ENCODE assay signal across 8 mouse cellular contexts in genomic region chr14:52315283-52315780, GRCm38 (mm10). TPM values are rescaled to one million over a fixed set of nuclear protein-coding genes. Genes with fewer than 3 reads are reported as not detected.
DNase-seq lines count a peak whose midpoint lies in the region; ATAC-seq and TF ChIP-seq lines count a peak whose summit lies in the region.

No protein-coding gene starts in this region.

- peak overlapping the region; percentile 55 for H3K9ac ChIP-seq in liver, embryonic 12.5 days

- no peaks in the 10 kb centered on the region for H3K36me3 ChIP-seq in thymus, adult 2 months (ENCODE audit: control insufficient read depth, insufficient read depth, low read length)
- H3K36me3 ChIP-seq in liver, embryonic 12.5 days, result peaks cover 29% of the 10 kb centered on the region

- intact Hi-C loops in gastrocnemius, adult 2 months (cut with DNase I), result no loop called here

- H3K27me3 ChIP-seq in thymus, adult 2 months (ENCODE audit: control insufficient read depth, insufficient read depth, low read length), result no peaks in the 10 kb centered on the region
- peaks cover 62% of the 10 kb centered on the region for H3K27me3 ChIP-seq in liver, embryonic 12.5 days (replicated peaks)

- DNase-seq in gastrocnemius, adult 2 months, result no peak
- no peak for DNase-seq in gastrocnemius, postnatal 25 days
- no peak for DNase-seq in thymus, adult 2 months
- no peak for DNase-seq in thymus, postnatal 0 days (ENCODE audit: low spot score)
- DNase-seq in right cerebral cortex, postnatal 10 days (ENCODE audit: low spot score in 2 of 2), result no peak

- H3K4me3 ChIP-seq in gastrocnemius, adult 2 months, result peak overlapping the region; percentile 87
- peak overlapping the region; percentile 99 for H3K4me3 ChIP-seq in thymus, adult 2 months (ENCODE audit: control insufficient read depth, insufficient read depth, low read length)
- H3K4me3 ChIP-seq in liver, embryonic 12.5 days, result peak overlapping the region; percentile 61

- H3K4me1 ChIP-seq in thymus, adult 2 months (replicated peaks; ENCODE audit: control insufficient read depth, insufficient read depth, low read length), result peaks cover 20% of the 10 kb centered on the region
- H3K4me1 ChIP-seq in liver, embryonic 12.5 days, result peaks cover 20% of the 10 kb centered on the region

- peak overlapping the region; percentile 80 for H3K27ac ChIP-seq in gastrocnemius, adult 2 months
- H3K27ac ChIP-seq in thymus, adult 2 months (ENCODE audit: control insufficient read depth, insufficient read depth, low read length), result no peak overlapping the region
- no peak overlapping the region for H3K27ac ChIP-seq in liver, embryonic 12.5 days

- WGBS in thymus, adult 2 months, result 48% methylated on average over 17 of the region's 17 CpGs
- 8% methylated on average over 17 of the region's 17 CpGs for WGBS in liver, embryonic 12.5 days (ENCODE audit: insufficient replicate concordance)

- TF ChIP-seq CTCF in gastrocnemius, adult 2 months (IDR thresholded peaks at IDR 0.05), result no peak
- no peak for TF ChIP-seq CTCF in thymus, adult 2 months (IDR thresholded peaks at IDR 0.05; ENCODE audit: borderline replicate concordance, control insufficient read depth, extremely low read depth, insufficient read depth, low read length, poor library complexity)

- peak; percentile 4; the same call in 1 of the 2 replicates for ATAC-seq in liver, embryonic 12.5 days
- ATAC-seq in inflammation-experienced regulatory T-cells, adult 6 months, result no peak
- ATAC-seq in granulocyte monocyte progenitor cell, adult 5-6 weeks (replicated peaks; ENCODE audit: poor library complexity, severe bottlenecking), result no peak

- H3K4me2 ChIP-seq in liver, embryonic 12.5 days, result peak overlapping the region; percentile 74

- H3K9me3 ChIP-seq in liver, embryonic 12.5 days (replicated peaks), result no peaks in the 10 kb centered on the region

- no peak; the same call in 1 of the 2 replicates for TF ChIP-seq POLR2A in thymus, adult 2 months (IDR thresholded peaks at IDR 0.05; ENCODE audit: control insufficient read depth, extremely low read depth, insufficient read depth, low read length, poor library complexity)

RNA-seq across cellular contexts. Expression of gene Mettl3, which starts 10.4 kb away (rescaled TPM):
- total RNA-seq in gastrocnemius, adult 2 months (2021), result 10 to 100 TPM; 17.2 to 19.5 TPM
- total RNA-seq in gastrocnemius, postnatal 25 days (2021), result 10 to 100 TPM; 13.7 to 14.0 TPM
- 51.4 and 54.2 TPM in 2 replicates for polyA plus RNA-seq in thymus, adult 2 months (2012; rRNA removed)
- 33.9 and 37.6 TPM in 2 replicates for polyA plus RNA-seq in thymus, postnatal 0 days (2015; fragmentation: Nextera tagmentation; extraction: Ambion mirVana)
- 26.8 and 28.6 TPM in 2 replicates for polyA plus RNA-seq in liver, embryonic 12.5 days (2016; fragmentation: Nextera tagmentation; extraction: Ambion mirVana)
- polyA plus RNA-seq in inflammation-experienced regulatory T-cells, adult 6 months (2017; shearing (Covaris generic)), result 10 to 100 TPM; 37.5 to 63.7 (median 40.4) TPM
- total RNA-seq in granulocyte monocyte progenitor cell, adult 5-6 weeks (2014; fragmentation: Nextera tagmentation), result 47.6 and 54.5 TPM in 2 replicates
- 33.6 and 33.7 TPM in 2 replicates for total RNA-seq in granulocyte monocyte progenitor cell, adult 5-6 weeks (2017)

RNA-seq across cellular contexts. Expression of gene Sall2, which starts 13.2 kb away (rescaled TPM):
- under 1 TPM; 0.61 to 0.78 TPM for total RNA-seq in gastrocnemius, adult 2 months (2021)
- total RNA-seq in gastrocnemius, postnatal 25 days (2021), result 1 to 10 TPM in 1 of 2 experiments, under 1 TPM in 1; 0.87 to 1.1 TPM
- polyA plus RNA-seq in thymus, adult 2 months (2012; rRNA removed), result 23.3 and 24.7 TPM in 2 replicates
- 6.2 and 7.3 TPM in 2 replicates for polyA plus RNA-seq in thymus, postnatal 0 days (2015; fragmentation: Nextera tagmentation; extraction: Ambion mirVana)
- 3.0 and 3.8 TPM in 2 replicates for polyA plus RNA-seq in liver, embryonic 12.5 days (2016; fragmentation: Nextera tagmentation; extraction: Ambion mirVana)
- polyA plus RNA-seq in inflammation-experienced regulatory T-cells, adult 6 months (2017; shearing (Covaris generic)), result 1 to 10 TPM; 1.5 to 4.4 (median 3.9) TPM
- total RNA-seq in granulocyte monocyte progenitor cell, adult 5-6 weeks (2014; fragmentation: Nextera tagmentation), result 0.45 TPM in 1 of 2 replicates, not detected in the other
- total RNA-seq in granulocyte monocyte progenitor cell, adult 5-6 weeks (2017), result 0.39 and 0.46 TPM in 2 replicates

RNA-seq across cellular contexts. Expression of gene Rab2b, which starts 36.0 kb away (rescaled TPM):
- 1 to 10 TPM; 1.9 to 3.5 TPM for total RNA-seq in gastrocnemius, adult 2 months (2021)
- 1 to 10 TPM; 2.3 to 3.5 TPM for total RNA-seq in gastrocnemius, postnatal 25 days (2021)
- 12.8 and 15.3 TPM in 2 replicates for polyA plus RNA-seq in thymus, adult 2 months (2012; rRNA removed)
- 10.9 and 13.2 TPM in 2 replicates for polyA plus RNA-seq in thymus, postnatal 0 days (2015; fragmentation: Nextera tagmentation; extraction: Ambion mirVana)
- polyA plus RNA-seq in liver, embryonic 12.5 days (2016; fragmentation: Nextera tagmentation; extraction: Ambion mirVana), result 4.6 TPM in 2 replicates
- 10 to 100 TPM; 17.2 to 25.9 (median 23.6) TPM for polyA plus RNA-seq in inflammation-experienced regulatory T-cells, adult 6 months (2017; shearing (Covaris generic))
- 10.5 and 21.9 TPM in 2 replicates for total RNA-seq in granulocyte monocyte progenitor cell, adult 5-6 weeks (2014; fragmentation: Nextera tagmentation)
- 4.1 and 8.7 TPM in 2 replicates for total RNA-seq in granulocyte monocyte progenitor cell, adult 5-6 weeks (2017)

RNA-seq across cellular contexts. Expression of gene Tox4, which starts 36.4 kb away (rescaled TPM):
- total RNA-seq in gastrocnemius, adult 2 months (2021), result 10 to 100 TPM; 48.0 to 56.2 TPM
- total RNA-seq in gastrocnemius, postnatal 25 days (2021), result 10 to 100 TPM; 35.8 to 41.6 TPM
- polyA plus RNA-seq in thymus, adult 2 months (2012; rRNA removed), result 73.5 and 96.7 TPM in 2 replicates
- 45.0 and 46.0 TPM in 2 replicates for polyA plus RNA-seq in thymus, postnatal 0 days (2015; fragmentation: Nextera tagmentation; extraction: Ambion mirVana)
- polyA plus RNA-seq in liver, embryonic 12.5 days (2016; fragmentation: Nextera tagmentation; extraction: Ambion mirVana), result 26.5 and 26.7 TPM in 2 replicates
- polyA plus RNA-seq in inflammation-experienced regulatory T-cells, adult 6 months (2017; shearing (Covaris generic)), result 10 to 100 TPM; 72.4 to 95.3 (median 75.9) TPM
- total RNA-seq in granulocyte monocyte progenitor cell, adult 5-6 weeks (2014; fragmentation: Nextera tagmentation), result 44.1 and 47.1 TPM in 2 replicates
- total RNA-seq in granulocyte monocyte progenitor cell, adult 5-6 weeks (2017), result 43.1 and 45.9 TPM in 2 replicates

RNA-seq across cellular contexts. Expression of gene Olfr1513, which starts 40.9 kb away (rescaled TPM):
- total RNA-seq in gastrocnemius, adult 2 months (2021), result not detected
- not detected for total RNA-seq in gastrocnemius, postnatal 25 days (2021)
- not detected in 2 replicates for polyA plus RNA-seq in thymus, adult 2 months (2012; rRNA removed)
- not detected in 2 replicates for polyA plus RNA-seq in thymus, postnatal 0 days (2015; fragmentation: Nextera tagmentation; extraction: Ambion mirVana)
- polyA plus RNA-seq in liver, embryonic 12.5 days (2016; fragmentation: Nextera tagmentation; extraction: Ambion mirVana), result not detected in 2 replicates
- not detected for polyA plus RNA-seq in inflammation-experienced regulatory T-cells, adult 6 months (2017; shearing (Covaris generic))
- not detected in 2 replicates for total RNA-seq in granulocyte monocyte progenitor cell, adult 5-6 weeks (2014; fragmentation: Nextera tagmentation)
- total RNA-seq in granulocyte monocyte progenitor cell, adult 5-6 weeks (2017), result not detected in 2 replicates
